Mouse (Mus musculus) left cerebral cortex, adult 8-10 months (tissue): ENCODE measurements at regions not wholly inside any gene's neighbourhood (a gene's known extent, or its start where the extent isn't known, plus 50 kb on each side); places are given as distances from the start of the nearest gene placed in this dataset.

Source experiments
- DNase-seq, 2 experiments: peaks; one replicate each; pipeline ENCODE4 v3.0.0; 2022; ENCODE audit warnings: low spot score in 2 of 2

GRCm38 (mm10) chr6:105143870-105144269 lies 533.6 kb upstream of the Cntn4 start:
- peak in 1 of 2 experiments; percentile 51 for DNase-seq
